Mouse (Mus musculus): ENCODE results near the gene Ptpn6. TPM values are rescaled to one million over a fixed set of nuclear protein-coding genes. Genes with fewer than 3 reads are reported as not detected.

Gene Ptpn6
- total RNA-seq, 1 experiment: 16.5 TPM

GRCm38 (mm10) chr6:124699962-124700610 lies 38.4 kb downstream of the Ptpn6 start:
- DNase-seq (ENCODE audit: low read depth, low spot score): no peak
- peaks cover 46% of the 10 kb centered on the region for H3K36me3 ChIP-seq (ENCODE audit: control insufficient read depth, insufficient read depth, low read length, poor library complexity, severe bottlenecking)

DNA sequence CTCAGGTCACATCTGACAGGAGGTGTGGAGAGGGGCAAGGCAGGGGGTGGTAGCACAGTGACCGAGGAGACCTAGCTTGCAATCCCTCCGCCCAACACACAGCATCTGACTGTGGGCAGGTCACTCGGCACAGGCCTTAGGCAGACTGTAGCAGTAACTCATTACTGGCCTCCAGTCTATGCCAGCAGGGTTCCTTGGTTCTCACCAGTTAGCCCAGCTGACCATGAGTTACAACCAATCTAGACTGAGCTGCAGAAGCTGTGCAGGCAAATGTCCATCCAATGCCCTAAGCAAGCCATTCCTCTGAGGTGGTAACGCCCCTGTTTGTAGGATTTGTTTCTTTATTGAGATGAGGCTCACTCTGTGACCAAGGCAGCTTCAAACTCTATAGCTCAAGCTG lies 39.1 kb downstream of the Ptpn6 start:
- TF ChIP-seq HCFC1 (IDR thresholded peaks at IDR 0.05; ENCODE audit: borderline replicate concordance, insufficient read depth, low read length): no peak
- TF ChIP-seq CHD2 (IDR thresholded peaks at IDR 0.05; ENCODE audit: low read depth, low read length): no peak
- no peak for TF ChIP-seq ZC3H11A (IDR thresholded peaks at IDR 0.05; ENCODE audit: borderline replicate concordance, low read depth, low read length)
- no peak for TF ChIP-seq MAFK (IDR thresholded peaks at IDR 0.05; ENCODE audit: insufficient read depth, low read depth, low read length)
- no peak for TF ChIP-seq ZNF384 (IDR thresholded peaks at IDR 0.05; ENCODE audit: low read depth, low read length)

More at GRCm38 (mm10) chr6:124699962-124700610, 38.4 kb downstream of the Ptpn6 start:
- no peak overlapping the region for H3K27ac ChIP-seq (ENCODE audit: insufficient read depth, low read depth, low read length, poor library complexity, severe bottlenecking)
- no peak for TF ChIP-seq ZNF384 (IDR thresholded peaks at IDR 0.05; ENCODE audit: low read depth, low read length)
- TF ChIP-seq CHD2 (IDR thresholded peaks at IDR 0.05; ENCODE audit: low read depth, low read length): no peak
- TF ChIP-seq ZC3H11A (IDR thresholded peaks at IDR 0.05; ENCODE audit: borderline replicate concordance, low read depth, low read length): no peak
- no peak for TF ChIP-seq MAFK (IDR thresholded peaks at IDR 0.05; ENCODE audit: insufficient read depth, low read depth, low read length)
- no peak for TF ChIP-seq HCFC1 (IDR thresholded peaks at IDR 0.05; ENCODE audit: borderline replicate concordance, insufficient read depth, low read length)
- in situ Hi-C loops (cut with MboI; ENCODE audit: low sequenced_read_pairs in 2 of 2, unreplicated experiment in 2 of 2): no loop called here
- H3K9me3 ChIP-seq (ENCODE audit: control insufficient read depth, insufficient read depth, low read depth, low read length): no peaks in the 10 kb centered on the region
- peaks cover 0 to 21% of the 10 kb centered on the region in 2 experiments; a peak in 1 of 4 replicates for H3K4me1 ChIP-seq (ENCODE audit: control insufficient read depth in 2 of 2, insufficient read depth in 2 of 2, low read length in 2 of 2, poor library complexity in 1 of 2)
- no peak overlapping the region for H3K9ac ChIP-seq (ENCODE audit: insufficient read depth, low read depth, low read length, poor library complexity, severe bottlenecking)
- no peak overlapping the region for H3K4me3 ChIP-seq (ENCODE audit: insufficient read depth in 1 of 2, low read depth in 1 of 2, low read length in 2 of 2, poor library complexity in 1 of 2, severe bottlenecking in 1 of 2)

GRCm38 (mm10) chr6:124698751-124699150 lies 39.8 kb downstream of the Ptpn6 start:
- H3K9me3 ChIP-seq (ENCODE audit: control insufficient read depth, insufficient read depth, low read depth, low read length): no peaks in the 10 kb centered on the region
- no peak overlapping the region for H3K4me3 ChIP-seq (ENCODE audit: insufficient read depth in 1 of 2, low read depth in 1 of 2, low read length in 2 of 2, poor library complexity in 1 of 2, severe bottlenecking in 1 of 2)
- no peak overlapping the region for H3K27ac ChIP-seq (ENCODE audit: insufficient read depth, low read depth, low read length, poor library complexity, severe bottlenecking)
- H3K4me1 ChIP-seq (ENCODE audit: control insufficient read depth in 2 of 2, insufficient read depth in 2 of 2, low read length in 2 of 2, poor library complexity in 1 of 2): peaks cover 0 to 21% of the 10 kb centered on the region in 2 experiments; a peak in 1 of 4 replicates
- no peak overlapping the region for H3K9ac ChIP-seq (ENCODE audit: insufficient read depth, low read depth, low read length, poor library complexity, severe bottlenecking)
- TF ChIP-seq MAFK (IDR thresholded peaks at IDR 0.05; ENCODE audit: insufficient read depth, low read depth, low read length): no peak
- TF ChIP-seq CHD2 (IDR thresholded peaks at IDR 0.05; ENCODE audit: low read depth, low read length): no peak
- no peak for TF ChIP-seq HCFC1 (IDR thresholded peaks at IDR 0.05; ENCODE audit: borderline replicate concordance, insufficient read depth, low read length)
- no peak for TF ChIP-seq ZC3H11A (IDR thresholded peaks at IDR 0.05; ENCODE audit: borderline replicate concordance, low read depth, low read length)
- TF ChIP-seq ZNF384 (IDR thresholded peaks at IDR 0.05; ENCODE audit: low read depth, low read length): no peak
- in situ Hi-C loops (cut with MboI; ENCODE audit: low sequenced_read_pairs in 2 of 2, unreplicated experiment in 2 of 2): no loop called here
- peaks cover 35% of the 10 kb centered on the region for H3K36me3 ChIP-seq (ENCODE audit: control insufficient read depth, insufficient read depth, low read length, poor library complexity, severe bottlenecking)
- no peak for DNase-seq (ENCODE audit: low read depth, low spot score)

More for the DNA sequence above, 39.1 kb downstream of the Ptpn6 start:
- no peak overlapping the region for H3K27ac ChIP-seq (ENCODE audit: insufficient read depth, low read depth, low read length, poor library complexity, severe bottlenecking)
- DNase-seq (ENCODE audit: low read depth, low spot score): no peak
- no peaks in the 10 kb centered on the region for H3K9me3 ChIP-seq (ENCODE audit: control insufficient read depth, insufficient read depth, low read depth, low read length)
- peaks cover 0 to 21% of the 10 kb centered on the region in 2 experiments; a peak in 1 of 4 replicates for H3K4me1 ChIP-seq (ENCODE audit: control insufficient read depth in 2 of 2, insufficient read depth in 2 of 2, low read length in 2 of 2, poor library complexity in 1 of 2)
- no peak overlapping the region for H3K9ac ChIP-seq (ENCODE audit: insufficient read depth, low read depth, low read length, poor library complexity, severe bottlenecking)
- peaks cover 39% of the 10 kb centered on the region for H3K36me3 ChIP-seq (ENCODE audit: control insufficient read depth, insufficient read depth, low read length, poor library complexity, severe bottlenecking)
- no peak overlapping the region for H3K4me3 ChIP-seq (ENCODE audit: insufficient read depth in 1 of 2, low read depth in 1 of 2, low read length in 2 of 2, poor library complexity in 1 of 2, severe bottlenecking in 1 of 2)
- in situ Hi-C loops (cut with MboI; ENCODE audit: low sequenced_read_pairs in 2 of 2, unreplicated experiment in 2 of 2): no loop called here

GRCm38 (mm10) chr6:124696441-124697150 lies 41.9 kb downstream of the Ptpn6 start:
- TF ChIP-seq MAFK (IDR thresholded peaks at IDR 0.05; ENCODE audit: insufficient read depth, low read depth, low read length) (no peak), ZNF384 (IDR thresholded peaks at IDR 0.05; ENCODE audit: low read depth, low read length) (no peak), HCFC1 (IDR thresholded peaks at IDR 0.05; ENCODE audit: borderline replicate concordance, insufficient read depth, low read length) (no peak), ZC3H11A (IDR thresholded peaks at IDR 0.05; ENCODE audit: borderline replicate concordance, low read depth, low read length) (no peak), CHD2 (IDR thresholded peaks at IDR 0.05; ENCODE audit: low read depth, low read length) (no peak)
- peaks cover 0 to 12% of the 10 kb centered on the region in 2 experiments; a peak in 1 of 4 replicates for H3K4me1 ChIP-seq (ENCODE audit: control insufficient read depth in 2 of 2, insufficient read depth in 2 of 2, low read length in 2 of 2, poor library complexity in 1 of 2)
- H3K36me3 ChIP-seq (ENCODE audit: control insufficient read depth, insufficient read depth, low read length, poor library complexity, severe bottlenecking): peaks cover 17% of the 10 kb centered on the region; the same call in 1 of the 2 replicates
- H3K4me3 ChIP-seq (ENCODE audit: insufficient read depth in 1 of 2, low read depth in 1 of 2, low read length in 2 of 2, poor library complexity in 1 of 2, severe bottlenecking in 1 of 2): no peak overlapping the region
- H3K9me3 ChIP-seq (ENCODE audit: control insufficient read depth, insufficient read depth, low read depth, low read length): no peaks in the 10 kb centered on the region
- DNase-seq (ENCODE audit: low read depth, low spot score): no peak
- in situ Hi-C loops (cut with MboI; ENCODE audit: low sequenced_read_pairs in 2 of 2, unreplicated experiment in 2 of 2): no loop called here
- H3K9ac ChIP-seq (ENCODE audit: insufficient read depth, low read depth, low read length, poor library complexity, severe bottlenecking): no peak overlapping the region
- no peak overlapping the region for H3K27ac ChIP-seq (ENCODE audit: insufficient read depth, low read depth, low read length, poor library complexity, severe bottlenecking)

Measured in ES-E14 (cell line).